Mouse (Mus musculus) liver, embryonic 14.5 days (tissue): Measurements from ENCODE around the gene Cables2.

Experiments used
- CTCF ChIP-seq: IDR thresholded peaks from 2 replicates; pipeline ENCODE4 v1.5.1; 2016; ENCODE audit warnings: antibody characterized with exemption, low read depth, control low read depth
- EP300 ChIP-seq: IDR thresholded peaks from 2 replicates; pipeline ENCODE4 v1.6.1; 2016; ENCODE audit warnings: antibody characterized with exemption, low read depth

DNA sequence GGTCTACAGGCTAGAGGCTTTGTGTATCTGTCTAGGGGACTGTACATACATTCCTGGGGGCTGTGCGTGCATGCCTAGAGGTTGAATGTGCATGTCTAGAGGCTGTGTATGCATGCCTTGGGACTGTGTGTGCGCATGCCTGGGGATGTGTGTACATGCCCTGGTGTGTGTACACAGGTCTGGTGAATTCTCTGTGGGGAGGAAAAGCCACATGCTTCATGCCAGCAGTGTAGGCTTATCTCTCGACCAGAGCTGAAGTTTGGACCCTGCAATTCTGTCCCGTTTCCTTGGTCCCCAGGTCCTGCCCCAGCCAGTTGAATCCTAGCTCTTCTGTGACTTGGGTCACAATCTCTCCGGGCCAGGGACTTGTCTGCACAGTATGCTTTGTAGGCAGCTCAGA, 18.3 kb upstream of the Cables2 start:
- no peak for TF ChIP-seq CTCF
- no peak for TF ChIP-seq EP300
